Mouse (Mus musculus) forebrain, embryonic 10.5 days (tissue): ENCODE data around the gene Krba1. TPM values are rescaled to one million over a fixed set of nuclear protein-coding genes. Genes with fewer than 3 reads are reported as not detected.

Experiments
- DNase-seq: peaks from one replicate; pipeline ENCODE4 v3.0.0-alpha.2; 2017; ENCODE audit warnings: low spot score; ENCODE audit errors: extremely low spot score
- H3K27ac ChIP-seq: fragments of 300-500 bp; sonication (generic); 2 replicates; pipeline ENCODE4 v1.5.1; 2016; ENCODE audit warnings: mild to moderate bottlenecking
- H3K27me3 ChIP-seq: fragments of 300-500 bp; sonication (generic); 2 replicates; pipeline ENCODE4 v1.6.1; 2016; ENCODE audit warnings: mild to moderate bottlenecking; ENCODE audit not compliant: poor library complexity, severe bottlenecking
- H3K36me3 ChIP-seq: fragments of 300-500 bp; sonication (generic); replicated peaks from 2 replicates; pipeline ENCODE4 v1.6.1; 2016; ENCODE audit warnings: mild to moderate bottlenecking, moderate library complexity
- H3K4me1 ChIP-seq: fragments of 300-500 bp; sonication (generic); 2 replicates; pipeline ENCODE4 v1.6.1; 2016
- H3K4me3 ChIP-seq: fragments of 300-500 bp; sonication (generic); 2 replicates; pipeline ENCODE4 v1.5.1; 2016; ENCODE audit warnings: mild to moderate bottlenecking, moderate library complexity
- H3K9me3 ChIP-seq: fragments of 300-500 bp; sonication (generic); 2 replicates; pipeline ENCODE4 v1.6.1; 2016; ENCODE audit warnings: mild to moderate bottlenecking, moderate library complexity
- WGBS: fragments of 180-500 bp; shearing (Covaris S2); methylation state at CpG from one replicate; pipeline ENCODE4 v1.1.7; 2016; 5-methylcytosine and 5-hydroxymethylcytosine counted together
- polyA plus RNA-seq: library from polyadenylated mRNA; unstranded; fragments of >200 nt; fragmentation: Nextera tagmentation; extraction: Ambion mirVana; gene quantifications from 2 replicates; pipeline ENCODE4 v1.2.1, GENCODE M21; 2016

Gene Krba1
- polyA plus RNA-seq: 23.7 and 24.5 TPM in 2 replicates

DNA sequence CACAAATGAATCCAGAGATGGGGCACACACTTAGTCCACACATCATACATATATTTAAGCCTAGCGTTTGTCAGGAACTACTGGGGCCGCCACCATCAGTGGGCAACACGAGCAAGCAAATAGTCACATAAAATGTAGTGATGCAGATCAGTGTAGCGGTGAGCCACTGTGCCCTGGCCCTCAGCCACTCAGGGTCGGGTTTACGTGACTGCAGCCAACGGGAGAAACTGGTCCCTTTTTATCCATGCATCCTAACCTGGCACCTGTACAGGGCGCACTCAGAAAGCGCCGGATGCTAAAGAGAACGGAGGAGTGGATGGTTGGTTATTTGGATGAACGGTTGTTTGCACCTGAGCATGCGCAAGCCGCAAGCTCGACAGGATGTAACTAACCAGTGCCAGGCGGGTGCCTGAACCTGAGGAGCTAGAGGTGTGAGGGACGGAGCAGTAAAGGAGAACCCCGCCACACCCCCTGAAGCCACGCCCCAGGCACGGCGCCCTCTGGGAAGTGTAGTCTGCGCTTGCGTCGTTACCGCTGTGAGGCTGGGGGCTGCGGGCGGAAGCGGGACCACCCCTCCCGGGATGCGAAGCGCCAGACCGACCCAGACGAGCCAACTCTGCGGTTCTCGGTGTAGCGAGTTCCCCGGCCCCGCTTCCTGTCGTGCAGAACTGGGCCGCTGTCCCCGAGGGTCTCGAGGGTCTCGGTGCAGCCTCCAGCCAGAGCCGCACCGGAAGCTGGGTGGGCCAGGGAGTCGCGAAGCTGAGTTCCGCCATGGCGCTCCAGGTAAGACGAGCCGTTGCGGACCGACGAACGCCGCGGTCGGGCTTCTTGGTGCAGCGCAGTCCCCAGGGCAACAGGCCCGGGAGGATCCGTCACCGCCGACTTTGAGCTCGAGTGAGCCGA is at the start of gene Krba1:
Gene Krba1, plus strand, starts transcription at position 482 of the 903 bp plus-strand sequence.
- peak; percentile 87 for DNase-seq
- peaks cover 25% of the 10 kb centered on the region for H3K4me1 ChIP-seq
- peaks cover 11% of the 10 kb centered on the region; the same call in 1 of the 2 replicates for H3K27me3 ChIP-seq
- H3K27ac ChIP-seq: peak within 1 kb of the TSS; percentile 90
- peak within 1 kb of the TSS; percentile 87 for H3K4me3 ChIP-seq
- no peaks in the 10 kb centered on the region for H3K9me3 ChIP-seq
- WGBS: 2% methylated on average over 65 of the region's 65 CpGs
- H3K36me3 ChIP-seq: no peaks in the 10 kb centered on the region; the same call in 1 of the 2 replicates

DNA sequence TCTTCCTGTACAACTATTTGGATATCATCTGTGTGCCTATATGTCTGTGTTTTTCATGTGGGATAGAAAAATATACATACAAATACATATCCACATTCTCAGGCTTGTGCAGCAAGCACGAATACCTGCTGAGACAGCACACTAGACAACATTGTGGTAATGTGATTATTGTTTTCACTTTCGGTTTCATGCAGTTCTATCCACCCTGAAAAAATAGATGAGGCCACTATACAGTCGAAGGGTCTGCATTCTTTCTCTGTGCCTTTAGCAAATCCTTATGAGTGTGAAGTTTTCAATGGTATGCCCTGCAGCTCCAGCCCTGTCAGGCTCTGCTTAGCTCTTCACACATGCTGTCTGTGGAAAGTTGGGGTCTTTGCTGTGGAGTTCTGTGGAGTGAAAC is 36.5 kb upstream of the Krba1 start:
- Histone ChIP-seq H3K36me3 (no peaks in the 10 kb centered on the region), H3K4me3 (no peak overlapping the region), H3K27ac (no peak overlapping the region), H3K27me3 (peaks cover 8% of the 10 kb centered on the region), H3K4me1 (no peaks in the 10 kb centered on the region), H3K9me3 (no peaks in the 10 kb centered on the region)
- WGBS: 76% methylated on average over 3 of the region's 3 CpGs
- no peak for DNase-seq

DNA sequence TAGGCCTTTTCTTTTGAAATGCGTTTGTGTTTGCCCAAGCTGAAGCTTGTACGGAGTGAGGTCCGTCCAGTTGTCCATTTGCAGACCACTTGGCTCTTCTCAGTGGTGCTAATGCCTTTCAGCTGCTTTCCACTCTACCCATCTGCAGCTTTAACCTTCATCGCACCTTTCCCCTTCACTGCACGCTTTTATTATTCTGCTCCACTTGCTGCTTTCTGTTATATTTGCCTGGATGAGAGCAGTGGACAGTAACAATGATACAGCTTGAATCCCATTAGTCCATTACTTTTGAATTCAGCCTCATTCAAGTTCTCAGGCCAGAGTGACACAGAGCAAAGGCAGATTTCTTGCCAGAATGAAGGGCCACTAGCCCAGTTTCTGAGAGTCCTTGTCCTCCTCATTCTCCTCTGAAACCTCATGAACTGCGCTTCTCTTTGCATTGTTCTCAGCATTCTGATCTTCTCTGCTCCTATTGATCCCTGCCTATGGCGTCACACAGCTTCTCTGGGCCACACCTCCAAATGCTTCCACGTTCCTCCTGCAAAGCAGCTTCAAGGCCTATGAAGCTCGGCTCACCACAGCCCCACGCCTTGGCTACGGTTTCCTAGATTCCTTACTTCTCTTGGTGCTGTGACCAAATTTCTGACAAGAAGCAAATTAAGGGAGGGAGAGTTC is 28.9 kb upstream of the Krba1 start:
- Histone ChIP-seq H3K27me3 (peaks cover 50% of the 10 kb centered on the region), H3K27ac (peak overlapping the region; percentile 51; the same call in 1 of the 2 replicates), H3K36me3 (no peaks in the 10 kb centered on the region), H3K4me3 (no peak overlapping the region), H3K9me3 (no peaks in the 10 kb centered on the region), H3K4me1 (peaks cover 18% of the 10 kb centered on the region)
- WGBS: 33% methylated on average over 11 of the region's 11 CpGs
- DNase-seq: peak; percentile 22

DNA sequence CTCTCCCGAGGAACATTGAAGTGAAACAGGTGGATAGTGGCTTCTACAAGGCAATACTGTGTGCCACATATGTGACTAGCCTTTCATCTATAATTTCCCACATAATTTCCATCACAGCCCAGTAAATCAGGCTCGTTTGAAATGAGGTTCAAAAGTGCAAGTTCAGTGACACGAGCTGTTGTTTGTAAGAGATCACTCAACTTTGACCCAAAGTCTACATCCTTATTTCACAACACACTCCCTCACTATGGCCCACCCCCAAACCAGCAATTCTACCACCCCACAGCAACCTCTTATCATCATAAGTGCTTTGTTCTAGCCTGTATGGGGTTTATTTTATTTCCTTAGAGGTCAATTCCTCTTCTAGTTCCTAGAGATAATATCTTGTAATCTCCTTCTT is 7.2 kb upstream of the Krba1 start:
- Histone ChIP-seq H3K4me3 (no peak overlapping the region), H3K9me3 (peaks cover 7% of the 10 kb centered on the region; the same call in 1 of the 2 replicates), H3K27ac (no peak overlapping the region), H3K27me3 (no peaks in the 10 kb centered on the region), H3K4me1 (no peaks in the 10 kb centered on the region), H3K36me3 (no peaks in the 10 kb centered on the region)
- WGBS: 68% methylated on average over 3 of the region's 3 CpGs
- no peak for DNase-seq

DNA sequence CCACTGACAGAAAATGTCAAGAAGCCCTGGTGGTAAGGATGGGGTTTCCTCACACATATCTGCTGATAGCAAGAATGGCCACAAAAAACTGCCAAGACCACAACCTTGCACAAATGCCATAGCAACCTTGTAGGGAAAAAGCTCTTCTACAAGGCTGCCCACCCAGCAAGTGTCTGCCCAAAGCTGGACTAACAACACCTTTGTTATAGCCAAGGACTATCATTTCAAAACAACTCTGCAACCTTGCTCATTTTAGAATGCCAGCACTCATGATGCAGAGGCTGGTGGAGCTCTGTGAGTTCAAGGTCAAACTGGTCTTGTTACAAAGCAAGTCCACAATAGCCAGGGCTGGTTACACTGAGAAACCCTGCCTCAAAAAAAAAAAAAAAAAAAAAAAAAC is 1.6 kb upstream of the Krba1 start:
- no peak overlapping the region for H3K4me3 ChIP-seq
- no peaks in the 10 kb centered on the region for H3K9me3 ChIP-seq
- H3K36me3 ChIP-seq: no peaks in the 10 kb centered on the region; the same call in 1 of the 2 replicates
- peaks cover 25% of the 10 kb centered on the region for H3K4me1 ChIP-seq
- H3K27me3 ChIP-seq: peaks cover 11% of the 10 kb centered on the region; the same call in 1 of the 2 replicates
- DNase-seq: no peak
- no peak overlapping the region for H3K27ac ChIP-seq

DNA sequence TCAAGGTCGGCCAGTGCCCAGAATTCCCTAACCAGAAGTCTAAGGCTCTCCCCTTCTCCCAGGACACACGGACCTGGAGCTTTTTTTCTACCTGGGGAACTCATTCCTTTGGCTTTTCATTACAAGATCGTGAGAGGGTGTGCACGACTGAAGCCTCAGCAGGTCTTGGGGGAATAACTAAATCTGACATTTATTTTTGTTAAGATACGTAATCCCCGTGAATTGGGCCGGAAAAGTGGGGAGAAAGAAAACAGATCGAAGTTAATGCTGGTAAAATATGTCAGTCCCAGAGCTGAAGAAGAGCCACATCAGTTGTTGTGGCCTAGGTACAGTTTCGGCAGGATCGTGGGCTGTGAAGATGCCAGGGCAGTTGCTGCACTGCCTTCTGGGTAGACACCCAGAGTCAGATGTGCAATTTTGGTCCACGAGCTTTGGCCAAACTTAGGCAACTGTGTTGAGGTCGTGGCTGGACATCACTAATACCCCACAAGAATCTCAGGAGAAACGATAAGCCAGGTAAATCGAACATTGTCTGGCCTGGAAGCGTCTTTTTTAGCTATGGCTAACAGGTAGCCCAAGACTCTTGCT is 716 bp downstream of the Krba1 start:
- Histone ChIP-seq H3K27ac (peak overlapping the region; percentile 90), H3K4me3 (peak overlapping the region; percentile 87), H3K27me3 (peaks cover 11% of the 10 kb centered on the region; the same call in 1 of the 2 replicates), H3K4me1 (peaks cover 25% of the 10 kb centered on the region), H3K9me3 (no peaks in the 10 kb centered on the region), H3K36me3 (no peaks in the 10 kb centered on the region; the same call in 1 of the 2 replicates)
- 35% methylated on average over 15 of the region's 15 CpGs for WGBS
- no peak for DNase-seq

DNA sequence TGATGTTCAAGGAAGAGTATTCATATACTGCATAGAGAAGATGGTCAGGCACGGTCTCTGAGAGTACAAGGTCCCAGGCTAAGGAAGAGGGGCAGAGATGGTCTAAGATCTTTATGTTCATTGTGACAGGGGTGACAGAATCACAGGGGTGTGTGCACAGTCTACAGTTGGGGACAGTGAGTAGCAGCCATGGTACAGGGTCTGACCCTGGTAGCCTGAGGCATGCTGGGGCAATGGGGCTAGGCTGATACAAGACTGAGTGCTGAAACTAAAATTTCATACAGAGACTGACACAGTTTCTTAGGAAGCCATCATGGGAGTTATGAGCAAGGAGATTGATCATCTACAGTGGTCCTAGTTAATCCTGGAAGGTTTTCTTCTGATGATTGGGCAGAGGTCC is 1.3 kb downstream of the Krba1 start:
- Histone ChIP-seq H3K4me3 (peak overlapping the region; percentile 87), H3K27me3 (peaks cover 11% of the 10 kb centered on the region; the same call in 1 of the 2 replicates), H3K9me3 (no peaks in the 10 kb centered on the region), H3K4me1 (peaks cover 25% of the 10 kb centered on the region), H3K27ac (no peak overlapping the region), H3K36me3 (no peaks in the 10 kb centered on the region; the same call in 1 of the 2 replicates)
- WGBS: 96% methylated on average over 1 of the region's 1 CpGs
- DNase-seq: no peak

DNA sequence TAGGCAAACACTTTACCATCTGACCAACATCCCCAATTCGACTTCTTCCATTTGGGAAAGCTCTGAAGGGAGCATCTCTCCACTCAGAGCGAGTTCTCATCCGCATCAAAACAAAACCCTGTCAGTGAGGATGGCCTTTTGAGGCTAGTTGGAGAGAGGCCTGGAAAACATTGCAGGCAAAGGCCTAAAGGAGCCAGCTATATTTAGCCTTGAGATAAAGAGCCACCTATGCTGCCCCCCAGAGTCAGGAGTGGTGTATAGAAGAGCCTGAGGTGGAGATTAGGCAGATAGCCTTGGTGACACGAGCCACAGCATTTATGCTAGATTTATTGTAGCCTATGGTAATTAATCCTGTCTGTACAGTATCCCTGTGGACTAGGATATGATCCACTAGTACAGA is 1.9 kb downstream of the Krba1 start:
- H3K27ac ChIP-seq: no peak overlapping the region
- WGBS: 69% methylated on average over 4 of the region's 4 CpGs
- no peaks in the 10 kb centered on the region; the same call in 1 of the 2 replicates for H3K36me3 ChIP-seq
- no peak overlapping the region for H3K4me3 ChIP-seq
- H3K4me1 ChIP-seq: peaks cover 25% of the 10 kb centered on the region
- peaks cover 11% of the 10 kb centered on the region; the same call in 1 of the 2 replicates for H3K27me3 ChIP-seq
- no peaks in the 10 kb centered on the region for H3K9me3 ChIP-seq
- DNase-seq: no peak

DNA sequence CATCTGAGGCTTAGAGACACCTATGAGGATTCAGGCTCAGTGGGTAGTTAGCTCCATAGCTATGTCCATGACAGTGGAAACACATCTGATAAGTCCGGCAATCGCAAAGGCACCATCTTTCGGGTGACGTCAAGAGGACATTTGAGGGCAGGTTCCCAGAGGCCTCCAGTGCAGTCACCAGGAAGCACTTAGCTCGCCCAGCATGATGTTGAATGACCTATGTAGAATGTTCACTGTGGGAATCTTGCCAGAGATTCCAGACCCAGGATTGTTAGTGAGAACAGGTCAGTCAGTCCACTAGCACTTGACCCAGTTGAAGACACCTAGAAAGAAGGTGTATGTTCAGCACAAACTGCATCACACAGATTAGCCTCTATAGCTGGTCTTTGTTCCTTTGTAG is 4.5 kb downstream of the Krba1 start:
- H3K36me3 ChIP-seq: peaks cover 24% of the 10 kb centered on the region
- H3K27ac ChIP-seq: no peak overlapping the region
- H3K4me1 ChIP-seq: peaks cover 23% of the 10 kb centered on the region
- no peaks in the 10 kb centered on the region for H3K9me3 ChIP-seq
- no peak for DNase-seq
- peaks cover 3% of the 10 kb centered on the region; the same call in 1 of the 2 replicates for H3K27me3 ChIP-seq
- H3K4me3 ChIP-seq: no peak overlapping the region
- WGBS: 91% methylated on average over 5 of the region's 5 CpGs

DNA sequence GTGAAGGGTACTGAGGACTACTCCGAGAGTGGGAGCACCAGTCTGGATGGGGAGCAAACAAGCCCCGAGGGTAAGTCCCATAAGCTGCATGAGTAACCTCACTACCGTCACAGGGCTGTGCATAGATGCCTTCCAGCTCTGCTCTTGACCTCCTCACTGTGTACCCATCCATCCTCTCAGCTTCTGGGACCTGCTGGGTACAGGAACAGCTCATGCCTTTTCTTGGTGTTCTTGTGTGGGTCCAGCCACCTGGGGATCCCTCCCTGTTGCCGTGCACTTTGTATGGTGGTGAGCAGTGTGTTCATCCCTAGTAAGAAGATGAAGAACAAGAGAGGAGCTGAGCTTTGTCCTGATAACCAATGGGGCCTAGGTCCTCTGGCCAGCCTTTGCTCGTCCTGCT is 8.7 kb downstream of the Krba1 start:
- Histone ChIP-seq H3K27me3 (no peaks in the 10 kb centered on the region), H3K36me3 (peaks cover 66% of the 10 kb centered on the region), H3K4me3 (no peak overlapping the region), H3K4me1 (no peaks in the 10 kb centered on the region), H3K27ac (no peak overlapping the region), H3K9me3 (no peaks in the 10 kb centered on the region)
- no peak for DNase-seq
- WGBS: 90% methylated on average over 5 of the region's 5 CpGs

DNA sequence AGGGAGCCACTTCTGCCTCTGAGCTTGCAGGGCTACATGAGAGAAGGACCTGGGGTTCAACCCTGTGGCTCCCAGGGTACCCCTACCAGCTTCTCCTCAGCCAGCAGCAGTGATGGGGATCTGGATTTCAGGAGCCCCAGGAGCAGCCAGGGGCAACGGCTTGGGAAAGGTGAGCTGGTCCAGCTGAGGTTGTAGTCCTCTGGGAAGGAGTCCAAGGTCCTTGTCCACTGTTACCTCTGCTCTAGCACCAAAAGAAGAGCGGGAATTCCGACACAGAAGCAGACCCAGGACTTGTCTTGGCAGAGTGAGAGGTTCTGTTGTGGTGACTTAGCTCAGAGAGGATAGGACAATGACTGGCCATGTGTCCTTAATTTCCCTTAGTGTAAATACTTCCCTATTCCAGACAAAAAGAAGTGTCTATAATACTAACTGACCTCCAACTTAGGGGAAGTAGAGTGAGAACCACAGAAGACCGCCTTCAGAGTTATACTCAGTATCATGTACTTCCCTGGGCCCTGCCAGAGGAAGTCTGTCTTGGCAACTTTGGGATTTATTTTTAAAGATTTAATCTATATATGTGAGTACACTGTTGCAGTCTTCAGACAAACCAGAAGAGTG is 14.4 kb downstream of the Krba1 start:
- peaks cover 100% of the 10 kb centered on the region for H3K36me3 ChIP-seq
- no peaks in the 10 kb centered on the region for H3K9me3 ChIP-seq
- 93% methylated on average over 4 of the region's 4 CpGs for WGBS
- H3K27me3 ChIP-seq: no peaks in the 10 kb centered on the region
- no peak overlapping the region for H3K27ac ChIP-seq
- no peak for DNase-seq
- H3K4me1 ChIP-seq: no peaks in the 10 kb centered on the region
- no peak overlapping the region for H3K4me3 ChIP-seq

DNA sequence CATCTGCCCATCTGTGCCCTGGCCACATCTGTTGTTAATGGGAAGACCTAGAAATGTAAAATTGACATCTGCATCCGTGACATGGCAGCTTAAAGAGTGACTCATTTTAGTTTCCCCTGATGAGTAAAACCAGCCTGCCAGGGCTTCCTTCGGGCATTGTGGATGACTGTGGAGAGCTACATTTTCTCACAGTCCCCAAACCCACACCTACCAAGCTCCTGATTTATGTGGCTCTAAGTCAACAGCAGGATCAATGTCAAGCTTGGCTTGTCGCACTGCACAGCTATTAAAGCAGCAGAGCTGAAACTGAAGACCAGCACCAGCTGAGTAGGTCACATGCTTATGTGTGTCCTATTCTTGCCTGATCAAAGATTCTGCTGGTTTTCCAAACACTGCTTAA is 15.2 kb downstream of the Krba1 start:
- WGBS: 89% methylated on average over 3 of the region's 3 CpGs
- H3K4me1 ChIP-seq: no peaks in the 10 kb centered on the region
- H3K36me3 ChIP-seq: peaks cover 100% of the 10 kb centered on the region
- DNase-seq: peak; percentile 11
- no peaks in the 10 kb centered on the region for H3K9me3 ChIP-seq
- H3K27me3 ChIP-seq: no peaks in the 10 kb centered on the region
- H3K4me3 ChIP-seq: no peak overlapping the region
- H3K27ac ChIP-seq: no peak overlapping the region
